Mouse (Mus musculus) lung, adult 2 months (tissue): Measurements from ENCODE around the gene Usp25. TPM values are rescaled to one million over a fixed set of nuclear protein-coding genes. Genes with fewer than 3 reads are reported as not detected.

ENCODE experiments used
- DNase-seq: peaks from one replicate; pipeline ENCODE4 v3.0.0; 2022
- H3K4me1 ChIP-seq: fragments of 200-500 bp; 2 replicates; pipeline ENCODE4 v1.6.1; 2011; ENCODE audit warnings: low read length; ENCODE audit not compliant: control insufficient read depth, insufficient read depth
- H3K4me3 ChIP-seq: fragments of 200-500 bp; replicated peaks from 2 replicates; pipeline ENCODE3; 2011; ENCODE audit warnings: low read depth, mild to moderate bottlenecking, control low read depth, low read length; ENCODE audit errors: extremely low read depth
- CTCF ChIP-seq: fragments of 200-500 bp; IDR thresholded peaks from 2 replicates; pipeline ENCODE4 v1.5.1; 2011; ENCODE audit warnings: mild to moderate bottlenecking, low read length, control low read depth; ENCODE audit not compliant: insufficient read depth
- POLR2A ChIP-seq: fragments of 200-500 bp; IDR thresholded peaks from 2 replicates; pipeline ENCODE4 v1.6.1; 2011; ENCODE audit warnings: low read depth, mild to moderate bottlenecking, control low read depth, low read length, borderline replicate concordance; ENCODE audit errors: extremely low read depth
- WGBS: fragments of 180-500 bp; shearing (Covaris S2); methylation state at CpG from one replicate; pipeline ENCODE4 v1.1.7; 2018; 5-methylcytosine and 5-hydroxymethylcytosine counted together
- polyA plus RNA-seq: library from polyadenylated mRNA; depleted of rRNA; stranded (reverse); fragments of >200 nt; gene quantifications from 2 replicates; pipeline ENCODE4 v1.2.3, GENCODE M21; 2012

Gene Usp25
- polyA plus RNA-seq, 1 experiment: 22.2 TPM

DNA sequence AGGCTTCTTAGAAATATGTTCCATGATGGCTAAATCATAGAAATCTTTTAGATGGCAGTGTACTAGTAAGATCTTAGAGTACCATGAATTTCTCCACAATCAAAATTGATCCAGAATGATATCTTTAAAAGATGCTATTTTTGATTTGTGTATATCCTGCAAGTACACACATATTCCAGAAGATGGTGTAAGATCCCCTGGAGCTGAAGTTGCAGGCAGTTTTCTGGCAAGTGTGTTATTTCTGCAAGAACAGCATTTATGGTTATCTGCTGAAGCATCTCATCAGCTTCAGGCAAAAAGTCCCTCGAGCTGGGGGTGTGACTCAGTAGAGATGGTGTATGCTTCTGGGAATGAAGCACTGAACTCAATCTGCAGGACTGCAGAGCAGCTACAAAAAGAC, 112.4 kb downstream of the Usp25 start:
- TF ChIP-seq POLR2A (no peak), CTCF (no peak)
- DNase-seq: no peak
- 35% methylated on average over 1 of the region's 1 CpGs for WGBS

DNA sequence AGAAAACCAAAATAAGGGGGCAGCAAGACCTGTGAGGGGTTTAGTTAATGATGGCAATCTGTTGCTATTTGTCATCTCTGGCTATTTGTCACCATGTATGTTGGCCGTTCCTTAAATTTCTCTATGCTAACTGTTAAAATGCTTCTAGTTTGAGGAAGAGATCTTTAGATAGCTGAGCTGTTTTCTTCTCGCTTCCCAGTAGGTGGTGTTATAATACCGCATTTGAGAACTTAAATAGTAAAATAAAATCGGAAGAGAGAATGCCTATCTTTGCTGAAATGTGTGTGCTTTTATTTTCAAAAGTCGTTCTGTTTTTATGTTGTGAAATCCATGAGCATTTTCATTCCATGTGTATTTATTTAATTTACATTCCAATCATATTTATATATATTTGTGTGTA, 115.2 kb downstream of the Usp25 start:
- Histone ChIP-seq H3K4me1 (no peaks in the 10 kb centered on the region), H3K4me3 (no peak overlapping the region)
- TF ChIP-seq CTCF: peak; percentile 19; the same call in 1 of the 2 replicates
- TF ChIP-seq POLR2A: no peak
- DNase-seq: no peak
- WGBS: 13% methylated on average over 5 of the region's 5 CpGs

More for the DNA sequence above, 112.4 kb downstream of the Usp25 start:
- Histone ChIP-seq H3K4me3 (no peak overlapping the region), H3K4me1 (no peaks in the 10 kb centered on the region)

DNA sequence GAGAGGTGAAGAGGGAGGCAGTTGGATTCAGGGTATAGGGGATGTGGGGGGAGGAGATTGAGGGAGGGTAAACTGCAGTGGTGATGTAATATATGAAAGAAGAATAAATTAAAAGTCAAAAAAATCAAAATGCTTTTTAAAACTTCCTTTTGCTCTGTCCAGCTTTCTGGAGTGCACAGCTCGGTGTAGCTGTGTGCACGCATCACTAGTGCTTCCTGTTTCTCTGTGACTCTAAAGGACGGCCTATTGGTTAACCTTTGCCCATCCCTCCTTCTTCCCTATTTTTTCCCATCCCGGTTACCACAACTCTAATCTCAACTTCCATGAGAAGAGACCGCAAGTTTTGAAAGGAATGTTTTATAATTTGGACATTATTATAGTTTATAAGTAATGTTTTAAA, 119.5 kb downstream of the Usp25 start:
- TF ChIP-seq POLR2A (no peak), CTCF (no peak)
- no peak overlapping the region for H3K4me3 ChIP-seq
- 70% methylated on average over 5 of the region's 5 CpGs for WGBS
- DNase-seq: no peak
- no peaks in the 10 kb centered on the region for H3K4me1 ChIP-seq

DNA sequence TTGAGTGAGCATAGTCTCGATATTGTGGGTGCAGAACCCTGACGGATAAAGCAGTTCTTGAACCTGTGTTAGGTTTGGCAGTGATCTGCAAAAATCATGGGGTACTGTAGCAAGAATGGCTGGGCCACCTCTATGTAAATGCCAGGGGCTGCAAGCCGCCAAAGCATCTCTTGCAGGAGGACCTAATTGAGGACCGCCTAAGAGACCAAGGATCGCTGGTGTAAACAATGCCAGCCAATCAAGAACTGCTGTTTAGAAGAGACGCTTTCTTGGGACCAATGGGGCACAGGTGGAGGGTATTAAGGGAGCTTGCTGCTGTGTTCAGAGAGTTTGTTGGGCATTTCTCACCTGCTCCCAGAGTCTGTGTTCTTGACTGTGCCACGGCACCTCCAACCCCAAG, 127.1 kb downstream of the Usp25 start:
- WGBS: 90% methylated on average over 7 of the region's 7 CpGs
- TF ChIP-seq POLR2A (no peak), CTCF (no peak)
- no peaks in the 10 kb centered on the region for H3K4me1 ChIP-seq

DNA sequence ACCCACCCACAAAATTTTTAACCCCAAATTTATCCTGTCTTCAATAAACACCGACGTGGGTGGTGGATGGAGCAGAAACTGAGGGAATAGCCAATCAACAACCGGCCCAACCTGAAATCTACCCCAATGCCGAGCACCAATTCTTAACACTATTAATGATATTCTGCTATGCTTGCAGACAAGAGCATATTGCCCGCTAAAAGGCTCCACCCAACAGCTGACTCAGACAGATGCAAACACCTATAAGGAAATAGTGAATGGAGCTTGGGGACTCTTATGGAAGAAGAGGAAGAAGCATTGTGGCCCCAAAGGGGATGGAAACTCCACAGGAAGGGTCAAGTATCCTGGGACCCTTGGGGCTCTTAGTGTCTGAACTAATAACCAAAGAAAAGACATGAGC, 133.3 kb downstream of the Usp25 start:
- H3K4me3 ChIP-seq: no peak overlapping the region
- TF ChIP-seq POLR2A: no peak
- TF ChIP-seq CTCF: no peak
- WGBS: 95% methylated on average over 5 of the region's 5 CpGs
- H3K4me1 ChIP-seq: no peaks in the 10 kb centered on the region
- DNase-seq: no peak

More for the DNA sequence above, 127.1 kb downstream of the Usp25 start:
- H3K4me3 ChIP-seq: no peak overlapping the region
- DNase-seq: no peak

DNA sequence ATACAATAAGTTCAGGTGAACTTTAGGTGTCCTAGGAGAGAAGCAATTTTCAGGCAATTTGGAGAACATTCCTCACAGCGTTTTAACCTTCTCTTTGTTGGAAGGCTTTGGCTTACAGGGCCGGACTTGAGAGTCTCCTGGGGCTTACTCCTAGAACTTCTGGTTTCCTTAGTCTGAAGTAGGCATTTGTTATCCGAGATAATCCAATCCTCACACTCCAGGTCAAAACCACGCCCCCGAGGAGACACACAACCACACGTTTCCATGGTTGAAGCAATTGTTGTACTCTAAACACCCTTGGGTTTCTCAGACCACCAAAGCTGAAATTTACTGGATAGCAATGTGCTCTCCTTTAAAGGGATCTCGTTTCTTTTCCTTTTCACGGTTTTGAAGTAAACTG, 136.8 kb downstream of the Usp25 start:
- Histone ChIP-seq H3K4me1 (no peaks in the 10 kb centered on the region), H3K4me3 (no peak overlapping the region)
- no peak for DNase-seq
- TF ChIP-seq CTCF: no peak
- no peak for TF ChIP-seq POLR2A
- 62% methylated on average over 8 of the region's 8 CpGs for WGBS

DNA sequence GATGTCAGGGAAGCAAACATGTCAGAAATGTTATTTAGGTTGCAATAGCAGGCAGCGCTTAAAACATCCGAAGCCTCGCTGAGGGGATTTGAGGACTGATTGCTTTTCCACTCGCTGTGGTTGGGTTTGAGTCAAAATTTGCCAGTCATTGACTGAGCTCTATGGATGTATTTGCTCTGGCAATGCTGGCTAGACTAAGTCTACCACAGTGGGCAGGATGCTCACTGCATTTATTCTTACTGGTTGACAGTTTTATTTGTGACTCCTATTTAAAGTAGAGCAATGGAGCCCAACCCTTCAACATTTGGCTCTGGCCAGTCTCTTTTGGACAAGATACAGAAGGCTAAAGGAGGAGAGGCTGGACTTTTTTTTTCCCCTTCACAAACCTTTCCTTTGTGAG, 137.4 kb downstream of the Usp25 start:
- TF ChIP-seq POLR2A (no peak), CTCF (no peak)
- WGBS: 81% methylated on average over 4 of the region's 4 CpGs
- no peaks in the 10 kb centered on the region for H3K4me1 ChIP-seq
- H3K4me3 ChIP-seq: no peak overlapping the region
- DNase-seq: no peak

DNA sequence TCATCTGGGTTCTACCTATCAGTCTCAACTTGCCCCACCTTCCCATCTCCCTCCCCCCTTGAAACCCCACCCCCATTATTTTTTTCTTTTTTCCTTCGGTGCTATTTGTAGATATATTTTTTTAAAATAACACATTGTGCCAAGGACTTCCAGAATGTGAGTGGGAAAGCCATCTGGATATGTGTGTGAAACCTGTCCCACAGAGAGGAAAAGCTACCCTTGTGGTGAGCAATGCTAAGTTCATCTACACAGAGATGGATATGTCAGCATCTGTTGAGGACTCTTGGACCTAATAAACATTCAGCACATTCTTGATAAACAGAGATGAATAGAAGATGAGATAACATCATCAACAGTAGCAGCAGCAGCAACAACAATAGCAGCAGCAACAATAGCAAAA, 138.8 kb downstream of the Usp25 start:
- H3K4me1 ChIP-seq: no peaks in the 10 kb centered on the region
- 62% methylated on average over 1 of the region's 1 CpGs for whole genome bisulfite sequencing
- no peak for TF ChIP-seq CTCF
- no peak for TF ChIP-seq POLR2A
- no peak overlapping the region for H3K4me3 ChIP-seq
- DNase-seq: no peak

DNA sequence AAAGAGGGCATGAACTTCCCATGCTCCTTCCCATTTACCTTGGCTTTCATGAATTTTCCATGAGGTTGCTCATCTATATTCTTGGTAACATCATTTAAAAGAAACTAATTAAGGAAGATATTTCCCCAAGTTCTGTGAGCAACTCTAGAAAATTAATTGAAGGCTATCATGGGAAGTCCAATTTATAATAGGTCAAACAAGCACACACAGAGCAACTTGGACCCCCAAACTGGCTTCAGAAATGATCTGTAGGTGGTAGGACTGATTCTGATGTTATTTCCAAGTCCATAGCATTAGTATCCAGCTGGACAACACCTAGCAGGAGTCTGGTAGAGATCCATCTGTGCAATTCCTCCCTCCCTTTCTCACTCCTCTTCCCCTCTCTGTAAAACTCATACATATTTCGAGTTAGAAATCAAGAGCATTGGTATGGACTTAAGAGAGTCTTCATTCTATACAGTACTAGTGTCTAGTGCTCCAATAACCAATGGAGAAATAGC, 139.8 kb downstream of the Usp25 start:
- TF ChIP-seq CTCF (no peak), POLR2A (no peak)
- no peak overlapping the region for H3K4me3 ChIP-seq
- no peak for DNase-seq
- 58% methylated on average over 1 of the region's 1 CpGs for WGBS
- H3K4me1 ChIP-seq: no peaks in the 10 kb centered on the region

DNA sequence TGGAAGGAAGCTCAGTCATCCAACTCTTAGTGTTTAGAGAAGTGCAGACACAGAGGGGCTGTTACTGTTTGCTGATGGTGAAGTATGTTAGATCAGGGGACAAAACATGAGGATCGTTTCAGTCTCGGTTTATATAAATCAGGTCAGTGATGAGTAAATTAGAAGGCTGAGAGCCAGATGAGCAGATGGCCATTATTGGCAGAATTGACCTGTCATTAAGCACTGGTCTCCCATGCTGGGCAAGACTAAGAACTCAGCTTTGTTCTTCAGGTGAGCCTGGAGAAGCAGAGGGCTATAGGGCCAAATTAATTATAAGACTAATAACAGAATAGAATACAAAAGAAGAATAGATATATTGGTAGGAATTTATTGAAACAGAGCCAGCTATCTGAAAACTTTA, 140.3 kb downstream of the Usp25 start:
- Histone ChIP-seq H3K4me3 (no peak overlapping the region), H3K4me1 (no peaks in the 10 kb centered on the region)
- 83% methylated on average over 2 of the region's 2 CpGs for WGBS
- DNase-seq: no peak
- TF ChIP-seq POLR2A (no peak), CTCF (no peak)

DNA sequence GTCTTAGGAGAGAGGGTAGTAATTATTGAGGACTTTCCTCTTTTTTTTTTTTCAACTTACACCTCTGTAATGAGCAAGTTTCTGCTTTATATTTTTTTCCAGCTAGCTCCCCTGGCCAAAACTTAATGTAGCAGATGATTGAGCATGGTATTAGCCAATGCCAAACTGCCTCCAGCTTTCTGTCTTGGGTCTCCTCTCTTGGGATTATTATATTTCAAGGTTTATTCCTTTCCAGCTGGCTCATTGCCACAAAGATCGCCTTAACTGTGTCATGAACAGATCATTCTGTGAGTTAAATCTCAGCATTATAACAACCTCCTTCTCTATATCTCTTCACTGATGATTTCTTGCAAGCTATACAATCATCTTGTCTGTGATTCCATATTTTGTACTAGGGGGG, 141.3 kb downstream of the Usp25 start:
- H3K4me1 ChIP-seq: no peaks in the 10 kb centered on the region
- WGBS: 77% methylated on average over 1 of the region's 1 CpGs
- H3K4me3 ChIP-seq: no peak overlapping the region
- TF ChIP-seq POLR2A (no peak), CTCF (no peak)
- DNase-seq: no peak
